Mouse (Mus musculus): ENCODE results near the gene Herc3.
"Not testable (repeated sequence)": the region's sequence is repeated elsewhere in the genome, so short reads cannot be mapped to it uniquely, and the experiment has no call there.

Herc3 gene

DNA sequence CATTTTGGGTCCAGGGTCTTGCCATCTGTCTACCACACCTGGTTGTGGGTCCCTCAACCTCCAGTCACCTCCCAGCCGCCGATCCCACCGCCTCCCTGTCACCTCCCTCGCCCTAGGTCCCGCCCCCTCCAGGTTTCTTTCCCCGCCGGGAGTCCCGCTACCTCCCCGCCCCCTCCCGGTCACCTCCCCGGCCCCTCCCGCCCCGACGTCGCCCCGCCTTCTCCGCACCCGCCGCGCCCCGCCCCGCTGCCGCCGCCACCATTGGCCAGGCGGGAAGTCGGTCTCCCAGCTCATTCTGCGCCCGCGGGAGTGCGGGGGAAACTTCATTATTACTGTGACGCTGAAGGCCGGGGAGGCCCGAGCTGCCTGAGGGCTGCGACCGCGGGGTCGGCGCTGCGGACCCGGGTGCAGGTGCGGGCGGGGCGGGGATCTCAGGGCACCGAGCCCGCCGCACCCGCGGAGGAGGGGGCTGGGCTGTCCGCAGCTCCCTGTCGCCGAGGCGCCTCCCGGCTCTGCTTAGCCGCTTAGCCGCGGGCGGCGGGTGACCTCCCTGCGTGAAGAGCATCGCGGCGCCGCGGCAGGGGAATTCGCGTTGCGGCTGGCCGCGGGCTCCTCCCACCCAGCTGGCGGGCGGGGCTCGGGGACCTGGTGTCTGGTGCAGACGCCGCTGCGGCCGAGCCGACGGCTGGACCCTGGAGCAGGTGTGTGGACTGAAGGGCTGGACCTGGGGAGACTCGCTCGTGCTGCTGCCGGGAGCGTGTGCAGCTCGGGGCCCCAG is at the start of gene Herc3:
TSS of gene Herc3 (plus strand) at position 234 of the 778 bp plus-strand sequence.
- DNase-seq (ENCODE audit: low read depth, low spot score) = peak; percentile 54

DNA sequence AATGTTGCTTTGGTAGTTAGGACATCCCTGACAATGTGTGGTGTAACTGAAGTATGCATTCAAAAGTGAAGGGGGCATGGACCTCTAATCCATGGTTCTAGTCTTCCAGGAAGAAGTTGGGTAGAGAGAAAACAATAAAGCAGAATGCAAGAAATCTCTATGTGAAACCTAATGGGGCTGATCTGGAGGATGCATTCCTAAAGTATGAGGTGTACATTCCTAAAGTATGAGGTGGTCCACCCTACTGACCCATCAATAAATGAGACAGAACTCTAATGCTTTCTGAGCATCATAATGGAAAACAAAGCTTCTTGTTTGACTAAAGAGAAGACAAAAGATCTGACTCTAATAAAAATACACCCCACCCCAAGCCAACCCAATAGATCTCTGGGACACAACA is 29.9 kb upstream of the Herc3 start:
- no peak for DNase-seq (ENCODE audit: low read depth, low spot score)

DNA sequence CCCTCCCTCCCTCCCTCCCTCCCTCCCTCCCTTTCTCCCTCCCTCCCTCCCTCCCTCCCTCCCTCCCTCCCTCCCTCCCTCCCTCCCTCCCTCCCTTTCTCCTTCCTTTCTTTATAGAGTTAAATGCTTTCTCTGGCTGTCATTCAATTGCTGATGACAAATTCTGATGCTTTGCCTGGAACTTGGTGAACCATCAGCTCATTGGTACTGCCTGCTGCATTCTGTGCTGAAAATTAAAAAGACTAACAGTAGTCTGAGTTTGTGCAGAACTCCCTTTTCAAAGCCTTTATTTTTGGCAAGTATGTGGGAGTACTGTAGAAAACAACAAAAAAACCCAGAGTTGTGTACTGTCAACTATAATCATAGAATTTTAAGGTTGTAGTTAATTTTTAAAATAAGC is 16.9 kb upstream of the Herc3 start:
- DNase-seq (ENCODE audit: low read depth, low spot score) = no peak

DNA sequence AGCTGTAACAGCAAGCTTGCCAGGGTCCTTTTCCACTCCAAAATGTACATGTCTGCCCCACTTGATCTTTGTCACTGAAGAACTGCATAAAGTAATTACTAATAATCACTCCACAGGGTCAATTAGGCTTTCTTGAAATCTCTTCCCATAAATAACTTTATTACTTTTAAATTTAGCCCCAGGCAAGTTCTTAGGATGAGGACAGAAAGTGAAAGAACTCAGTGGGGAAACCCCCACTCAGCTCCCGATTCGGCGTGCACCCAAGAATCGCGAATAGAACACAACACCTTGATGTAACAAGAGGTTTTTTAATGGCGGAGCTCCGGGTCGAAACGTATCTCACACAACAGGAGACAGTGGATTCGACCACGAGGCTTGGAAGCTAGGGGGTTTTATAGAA is 14.2 kb upstream of the Herc3 start:
- not testable (repeated sequence) for DNase-seq (ENCODE audit: low read depth, low spot score)

DNA sequence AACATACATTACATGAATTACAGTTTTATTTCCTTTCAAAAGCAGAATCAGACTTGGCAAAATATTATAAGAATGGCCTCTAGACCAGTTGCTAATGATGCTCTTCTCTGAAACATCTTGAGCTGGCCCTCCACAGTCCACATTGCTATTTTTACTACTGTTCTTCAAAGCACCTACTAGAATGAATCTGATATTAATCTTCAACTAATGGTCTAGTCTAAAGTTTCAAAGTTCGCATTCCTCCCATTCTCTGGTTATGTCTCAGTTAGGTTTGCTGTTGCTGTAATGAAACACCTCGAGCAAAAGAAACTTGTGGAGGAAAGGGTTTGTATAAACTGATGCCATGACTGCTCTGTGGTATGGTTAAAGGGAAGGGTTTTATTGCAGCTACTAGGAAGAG is 5.6 kb upstream of the Herc3 start:
- DNase-seq (ENCODE audit: low read depth, low spot score) = no peak

DNA sequence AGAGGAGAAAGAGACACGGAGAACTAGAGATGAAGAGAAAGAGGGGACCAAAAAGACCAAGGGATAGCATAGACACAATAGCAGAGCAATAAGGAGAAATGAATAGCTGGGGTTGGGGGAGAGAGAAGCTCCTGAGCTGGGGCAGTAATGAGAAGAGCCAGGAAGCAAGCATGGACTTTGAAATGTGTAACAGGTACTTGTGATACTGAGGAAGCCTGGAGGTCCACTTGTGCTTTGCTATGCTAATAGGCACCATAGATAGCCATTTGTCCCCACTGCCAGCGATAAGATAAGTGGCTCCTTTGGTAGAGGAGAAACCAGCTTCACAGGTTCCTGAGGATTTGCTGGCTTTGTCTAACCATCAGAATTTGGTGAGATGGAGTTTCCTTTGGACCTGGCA is 5.2 kb upstream of the Herc3 start:
- DNase-seq (ENCODE audit: low read depth, low spot score) = no peak

DNA sequence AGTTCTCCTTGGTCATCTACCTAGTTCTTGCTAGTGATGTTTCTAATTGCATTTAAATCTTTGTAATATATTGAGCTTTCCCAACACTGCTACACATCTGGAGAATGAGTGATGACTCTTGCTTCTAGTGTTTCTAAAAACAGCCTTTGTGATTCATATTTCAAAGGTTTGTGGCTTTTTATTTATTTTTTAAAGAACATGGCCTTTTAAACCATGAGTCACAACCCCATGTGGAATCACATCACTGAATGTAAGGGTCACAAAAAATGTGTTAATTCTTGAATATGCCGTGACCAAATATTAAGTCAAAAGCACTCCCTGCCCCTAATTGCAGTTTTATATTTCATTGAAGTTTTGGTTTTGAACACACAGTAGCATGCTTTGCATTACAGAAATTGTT is 2.7 kb upstream of the Herc3 start:
- no peak for DNase-seq (ENCODE audit: low read depth, low spot score)

DNA sequence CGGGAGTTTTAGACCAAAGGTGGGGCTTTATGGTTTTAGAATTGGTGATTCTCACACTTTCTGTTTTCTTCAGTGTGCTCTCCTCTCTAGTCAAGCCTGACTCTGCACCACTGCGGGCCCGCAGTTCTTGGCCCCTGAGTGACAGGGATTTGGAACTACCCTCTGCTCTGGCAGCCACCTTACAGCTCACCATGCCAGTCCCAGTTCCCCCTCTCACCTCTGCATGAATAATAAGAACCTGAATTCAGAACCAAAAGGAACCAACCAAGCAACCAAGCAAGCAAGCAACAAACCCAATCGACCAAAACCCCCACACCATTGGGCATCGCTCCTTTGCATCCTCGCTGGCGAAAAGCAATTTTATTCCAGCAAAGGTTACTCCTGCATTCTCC is 429 bp upstream of the Herc3 start:
- DNase-seq (ENCODE audit: low read depth, low spot score) = no peak

DNA sequence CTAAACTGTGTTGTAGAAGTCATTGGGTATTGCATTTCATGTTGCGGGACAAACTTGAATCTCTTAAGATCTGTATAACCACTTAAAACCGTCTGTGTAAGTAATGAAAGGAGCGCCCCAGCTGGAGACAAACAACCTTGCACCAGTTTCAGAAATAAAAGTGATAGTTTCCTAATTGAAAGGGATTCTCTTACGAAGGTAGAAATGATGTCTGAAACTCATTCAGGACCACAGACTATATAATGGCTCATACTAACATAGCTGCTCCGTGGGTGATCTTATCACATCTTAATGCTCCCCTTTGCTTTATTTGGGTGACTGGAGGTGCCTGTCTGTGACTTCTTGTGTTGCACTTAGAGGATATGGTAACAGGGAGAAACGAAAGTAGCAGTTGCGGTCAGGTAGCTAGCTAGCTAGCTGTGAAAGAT is 1.3 kb downstream of the Herc3 start:
- DNase-seq (ENCODE audit: low read depth, low spot score) = no peak

DNA sequence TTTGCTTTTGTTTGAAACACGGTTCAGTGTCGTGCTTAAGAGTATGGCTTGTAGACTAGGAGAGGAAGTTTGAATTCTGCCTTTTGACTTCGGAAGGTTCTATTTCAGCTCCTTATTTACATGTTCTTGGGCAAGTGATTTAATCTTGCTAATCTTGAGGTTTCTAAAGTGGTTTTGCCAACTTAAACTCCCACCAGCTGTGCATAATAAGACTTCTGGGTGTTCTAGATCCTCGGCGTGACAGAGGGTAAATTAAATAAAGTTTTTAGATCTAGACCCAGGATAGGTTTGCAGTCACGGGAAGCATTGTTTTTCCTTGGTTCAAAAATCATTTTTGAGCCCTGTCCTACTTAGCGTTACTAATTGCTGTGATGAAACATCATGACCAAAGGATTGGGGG is 3.2 kb downstream of the Herc3 start:
- DNase-seq (ENCODE audit: low read depth, low spot score) = no peak

DNA sequence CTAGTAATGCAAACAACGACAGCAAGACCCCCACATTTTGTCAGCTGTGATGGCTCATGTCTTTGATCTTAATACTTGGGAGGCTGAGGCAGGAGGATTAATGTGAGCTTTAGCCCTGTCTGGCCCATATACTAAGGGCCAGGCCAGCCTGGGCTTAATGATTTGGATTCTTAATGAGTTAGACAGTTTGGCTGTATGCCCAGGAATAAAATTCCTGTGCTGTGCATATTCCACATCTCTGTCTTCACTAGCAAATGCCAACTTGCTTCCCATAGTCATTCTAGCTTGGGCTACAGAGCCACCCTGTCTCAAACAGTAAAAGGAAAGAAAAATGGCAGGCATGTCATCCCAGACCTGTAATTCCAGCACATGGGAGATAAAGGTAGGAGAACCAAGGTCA is 4.3 kb downstream of the Herc3 start:
- no peak for DNase-seq (ENCODE audit: low read depth, low spot score)

DNA sequence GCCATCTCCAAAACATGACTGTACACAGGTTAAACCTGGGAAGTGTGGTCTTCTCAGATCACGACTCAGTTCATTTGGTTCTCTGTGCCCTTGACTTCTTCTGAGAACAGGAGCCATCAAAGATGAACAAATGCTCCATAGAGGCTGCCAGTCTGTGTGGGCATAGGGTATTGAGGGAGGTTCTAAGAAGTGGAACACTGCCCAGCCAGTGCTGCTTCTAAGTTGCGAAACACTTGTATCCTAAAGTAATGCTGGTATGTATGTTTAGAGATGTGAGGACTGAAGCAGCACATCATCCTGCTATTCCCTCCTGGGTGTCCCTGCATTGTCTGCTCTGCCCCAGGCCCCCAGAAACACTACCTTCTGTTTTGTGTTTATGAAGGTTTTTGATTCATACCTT is 5.2 kb downstream of the Herc3 start:
- DNase-seq (ENCODE audit: low read depth, low spot score) = no peak

DNA sequence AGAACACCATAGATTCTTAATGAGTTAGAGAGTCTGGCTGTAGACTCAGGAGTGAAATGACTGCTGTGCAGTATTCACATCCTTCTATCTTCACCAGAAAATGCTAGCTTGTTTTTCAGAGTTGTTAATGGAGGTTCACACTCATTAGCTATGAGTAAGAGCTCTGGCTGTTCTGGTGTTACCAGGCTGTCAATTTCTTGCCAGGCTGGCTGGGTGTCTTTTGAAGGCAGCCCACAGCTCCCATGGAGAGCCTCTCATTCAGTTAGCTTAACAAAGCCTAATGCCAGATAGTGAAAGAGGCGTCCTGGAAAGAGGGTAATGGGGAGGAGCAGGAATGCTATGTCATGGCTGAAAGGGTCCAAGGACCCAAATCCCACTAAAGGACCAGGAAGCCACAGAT is 6.7 kb downstream of the Herc3 start:
- no peak for DNase-seq (ENCODE audit: low read depth, low spot score)

DNA sequence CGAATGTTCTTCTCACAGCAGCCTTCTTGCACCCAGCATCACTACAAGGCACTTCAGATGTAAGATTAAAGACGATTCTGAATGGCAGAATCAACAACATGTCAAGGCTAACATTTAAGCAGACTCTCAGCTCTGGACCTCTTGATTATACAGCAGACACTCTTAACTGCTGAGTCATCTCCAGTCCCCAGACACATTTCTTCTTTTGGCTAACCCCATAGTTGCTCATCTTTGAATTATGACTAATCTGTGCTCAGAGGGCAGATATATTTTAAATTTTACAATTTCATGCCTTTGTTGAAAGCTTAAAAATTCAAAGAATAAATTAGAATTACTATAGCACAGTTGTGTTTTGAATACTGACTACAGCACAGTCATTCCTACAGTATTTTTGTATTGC is 9.9 kb downstream of the Herc3 start:
- DNase-seq (ENCODE audit: low read depth, low spot score) = no peak

DNA sequence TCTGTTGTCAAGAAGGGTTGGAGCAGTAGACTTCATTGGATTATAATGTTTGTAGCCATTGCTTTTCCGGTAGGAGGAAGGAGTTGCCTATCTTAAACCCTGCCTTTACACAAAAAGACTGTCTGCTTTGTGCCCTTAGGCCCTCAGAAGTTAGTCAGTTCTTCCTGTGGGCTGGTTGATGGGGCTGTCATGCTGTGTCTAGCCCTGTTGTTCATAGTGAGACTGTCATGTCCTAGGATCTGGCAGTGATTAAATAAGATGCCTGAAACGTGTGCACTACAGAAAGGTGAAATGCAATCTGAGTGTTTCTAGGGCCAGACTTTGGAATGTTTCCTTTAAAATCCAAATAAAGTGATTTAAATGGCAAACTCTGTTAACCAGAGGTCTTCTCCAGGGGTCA is 10.9 kb downstream of the Herc3 start:
- no peak for DNase-seq (ENCODE audit: low read depth, low spot score)

DNA sequence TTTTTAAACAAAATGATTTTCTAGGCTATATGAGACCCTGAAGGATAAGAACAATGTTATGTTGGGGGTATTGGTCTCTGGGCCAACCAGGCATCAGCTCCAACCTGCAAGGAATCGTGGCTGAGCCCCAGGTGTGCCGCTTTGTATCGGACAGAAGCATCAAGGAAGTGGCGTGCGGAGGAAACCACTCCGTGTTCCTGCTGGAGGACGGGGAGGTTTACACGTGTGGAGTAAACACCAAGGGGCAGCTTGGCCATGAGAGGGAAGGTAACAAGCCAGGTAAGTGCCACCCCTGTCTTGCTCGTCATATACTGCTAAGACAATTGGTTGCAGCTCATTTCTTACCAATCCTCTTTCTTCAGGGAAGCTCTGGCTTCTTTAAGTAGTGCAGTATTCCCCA is 12.3 kb downstream of the Herc3 start:
- DNase-seq (ENCODE audit: low read depth, low spot score) = no peak

DNA sequence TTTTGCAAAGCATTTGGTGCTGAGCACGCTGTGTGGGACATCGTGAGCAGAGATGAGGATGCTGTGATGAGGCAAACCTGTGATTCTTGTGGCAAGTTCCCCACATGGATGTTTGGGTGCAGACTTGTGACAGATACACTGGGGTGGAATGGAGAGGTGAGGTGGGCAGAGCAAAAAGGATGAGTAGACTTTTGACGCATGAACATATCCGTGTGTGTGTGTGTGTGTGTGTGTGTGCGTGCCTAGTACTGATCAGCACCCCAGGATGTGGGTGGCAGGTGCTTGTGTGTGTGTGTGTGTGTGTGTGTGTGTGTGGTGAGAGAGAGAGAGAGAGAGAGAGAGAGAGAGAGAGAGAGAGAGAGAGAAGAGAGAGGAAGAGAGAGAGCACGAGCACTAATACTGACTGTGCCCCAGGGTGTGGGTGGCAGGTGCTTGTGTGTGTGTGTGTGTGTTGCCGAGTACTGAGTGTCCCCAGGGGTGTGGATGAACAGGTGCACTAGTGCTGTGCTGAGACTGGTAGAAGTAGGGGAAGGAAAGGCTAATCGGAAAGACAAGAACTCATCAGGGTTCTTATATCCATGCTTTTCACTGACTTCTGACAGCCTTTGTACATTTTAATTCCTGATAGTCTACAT is 13.0 kb downstream of the Herc3 start:
- no peak for DNase-seq (ENCODE audit: low read depth, low spot score)

DNA sequence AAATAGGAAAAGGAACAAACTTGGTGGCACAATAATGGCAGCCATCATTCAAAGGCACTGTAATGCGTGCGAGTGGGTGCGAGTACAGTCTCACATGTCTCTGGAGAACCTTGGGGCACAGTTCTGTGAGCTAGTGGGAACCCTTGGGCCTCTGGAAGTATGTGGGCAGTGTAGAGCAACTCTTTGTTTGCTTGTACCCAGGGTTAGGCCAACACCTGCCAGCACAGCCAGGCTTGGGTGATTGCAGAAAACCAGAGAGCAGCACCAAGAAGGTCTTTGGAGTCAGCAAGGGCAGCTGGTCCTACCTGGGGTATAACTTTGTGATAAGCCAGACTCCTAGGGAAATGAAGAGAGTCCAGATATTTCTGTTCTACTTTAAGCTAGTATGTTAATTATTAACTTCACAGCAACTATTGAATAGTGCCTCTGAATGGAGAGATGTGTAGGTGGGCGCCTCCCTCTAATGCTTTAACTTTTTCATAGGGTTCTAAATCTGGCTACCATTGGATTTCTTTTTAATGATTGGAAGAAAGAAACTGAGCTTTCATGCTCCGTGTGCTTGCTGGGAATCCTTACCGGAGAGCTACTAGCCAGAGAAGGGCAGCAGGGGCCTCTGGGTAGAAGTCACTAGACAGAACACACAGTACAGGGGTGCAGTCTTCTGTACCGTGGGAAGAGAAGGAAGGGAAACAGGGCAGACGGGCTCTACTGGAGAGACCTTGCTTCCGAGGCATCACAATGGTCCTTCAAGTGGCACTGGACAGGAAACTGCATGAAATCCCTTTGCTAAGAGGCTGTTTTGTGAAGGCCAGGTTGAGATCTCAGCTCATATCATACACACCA is 15.8 kb downstream of the Herc3 start:
- DNase-seq (ENCODE audit: low read depth, low spot score) = no peak

DNA sequence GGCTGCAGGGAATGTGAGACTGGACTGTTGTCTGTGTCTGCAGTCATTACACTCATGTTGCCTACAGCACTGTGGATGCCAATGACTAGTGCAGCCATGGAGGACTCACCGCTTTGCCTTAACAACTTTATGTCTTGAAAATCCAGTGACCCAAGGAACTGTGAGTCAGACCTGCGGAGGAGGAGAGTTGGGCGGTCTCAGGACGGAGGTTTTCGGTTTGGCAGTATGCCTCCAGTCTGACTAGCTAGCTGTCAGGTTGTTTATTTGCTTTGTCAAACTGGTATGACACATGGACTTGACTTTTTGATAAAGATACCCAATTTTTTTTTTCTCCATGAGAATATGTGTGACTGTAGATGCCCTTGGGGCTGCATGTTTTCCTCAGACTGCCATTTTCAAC is 16.6 kb downstream of the Herc3 start:
- DNase-seq (ENCODE audit: low read depth, low spot score) = no peak

DNA sequence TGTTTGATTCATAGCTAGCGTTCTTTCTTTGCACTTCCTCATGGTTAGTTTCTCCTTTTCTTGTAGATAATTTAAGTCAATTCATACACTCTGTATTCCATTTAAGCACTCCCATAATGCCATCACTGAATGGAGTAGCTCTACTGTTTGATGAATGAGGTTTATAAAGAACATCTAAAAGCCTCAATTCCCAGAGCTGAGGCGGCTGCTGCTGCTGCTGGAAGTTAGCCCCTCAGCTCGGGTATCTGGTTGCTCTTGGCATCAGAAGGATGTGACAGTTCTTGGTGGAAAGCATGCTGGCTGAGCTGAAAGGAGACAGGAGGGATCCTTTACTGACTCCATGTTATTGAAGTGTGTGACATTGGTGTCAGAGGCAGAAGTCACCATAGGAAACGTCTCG is 18.1 kb downstream of the Herc3 start:
- no peak for DNase-seq (ENCODE audit: low read depth, low spot score)

DNA sequence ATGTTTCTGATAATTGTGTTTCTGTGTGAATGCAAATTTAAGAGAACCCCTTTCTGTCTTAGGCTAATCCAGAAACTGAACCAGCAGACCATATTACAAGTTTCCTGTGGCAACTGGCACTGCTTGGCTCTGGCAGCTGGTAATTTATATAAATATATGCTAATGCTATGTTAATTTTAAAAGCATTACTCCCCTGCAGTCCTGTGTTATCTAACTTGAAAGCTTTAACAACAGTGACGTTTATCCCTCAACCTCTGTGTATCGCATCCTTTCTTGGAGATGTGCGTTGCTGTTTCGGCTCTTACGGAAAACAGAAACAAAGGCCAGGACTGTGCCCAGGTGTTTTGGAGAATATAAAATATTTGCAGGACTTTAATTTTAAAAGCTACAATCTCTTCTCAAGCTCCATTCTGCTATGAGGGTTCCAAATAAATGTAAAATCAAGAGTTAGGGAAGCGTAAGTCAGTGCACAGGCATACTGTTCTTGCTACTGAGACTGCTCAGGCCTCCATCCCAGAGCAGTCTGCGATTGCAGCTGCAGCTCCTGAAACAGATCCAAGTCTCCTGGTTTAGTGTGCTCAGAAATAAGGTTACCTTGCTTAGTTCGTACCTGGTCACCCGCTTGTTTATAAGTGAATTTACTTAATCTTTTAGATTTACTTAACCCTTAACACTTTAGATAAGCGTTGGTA is 24.6 kb downstream of the Herc3 start:
- DNase-seq (ENCODE audit: low read depth, low spot score) = no peak

DNA sequence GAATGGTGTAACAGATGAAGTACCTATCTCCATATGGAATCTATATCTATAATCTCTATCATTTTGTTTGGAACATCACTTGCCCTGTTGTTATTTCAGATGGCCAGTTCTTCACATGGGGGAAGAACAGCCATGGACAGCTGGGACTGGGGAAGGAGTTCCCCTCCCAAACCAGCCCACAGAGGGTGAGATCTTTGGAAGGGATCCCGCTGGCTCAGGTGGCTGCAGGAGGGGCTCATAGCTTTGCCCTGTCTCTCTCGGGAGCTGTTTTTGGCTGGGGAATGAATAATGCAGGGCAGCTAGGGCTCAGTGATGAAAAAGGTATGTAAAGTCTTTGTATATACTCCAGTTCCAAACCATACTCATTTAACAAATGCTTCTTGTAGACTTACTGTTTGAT is 25.2 kb downstream of the Herc3 start:
- DNase-seq (ENCODE audit: low read depth, low spot score) = no peak

Data from WW6 (cell line).